Mouse (Mus musculus): ENCODE measurements around the gene Phkg1. TPM values are rescaled to one million over a fixed set of nuclear protein-coding genes. Genes with fewer than 3 reads are reported as not detected.
"Not testable (repeated sequence)": the region's sequence is repeated elsewhere in the genome, so short reads cannot be mapped to it uniquely, and the experiment has no call there.

Gene Phkg1
- polyA plus RNA-seq, 1 experiment from 2014 or later, result 0.92 TPM

DNA sequence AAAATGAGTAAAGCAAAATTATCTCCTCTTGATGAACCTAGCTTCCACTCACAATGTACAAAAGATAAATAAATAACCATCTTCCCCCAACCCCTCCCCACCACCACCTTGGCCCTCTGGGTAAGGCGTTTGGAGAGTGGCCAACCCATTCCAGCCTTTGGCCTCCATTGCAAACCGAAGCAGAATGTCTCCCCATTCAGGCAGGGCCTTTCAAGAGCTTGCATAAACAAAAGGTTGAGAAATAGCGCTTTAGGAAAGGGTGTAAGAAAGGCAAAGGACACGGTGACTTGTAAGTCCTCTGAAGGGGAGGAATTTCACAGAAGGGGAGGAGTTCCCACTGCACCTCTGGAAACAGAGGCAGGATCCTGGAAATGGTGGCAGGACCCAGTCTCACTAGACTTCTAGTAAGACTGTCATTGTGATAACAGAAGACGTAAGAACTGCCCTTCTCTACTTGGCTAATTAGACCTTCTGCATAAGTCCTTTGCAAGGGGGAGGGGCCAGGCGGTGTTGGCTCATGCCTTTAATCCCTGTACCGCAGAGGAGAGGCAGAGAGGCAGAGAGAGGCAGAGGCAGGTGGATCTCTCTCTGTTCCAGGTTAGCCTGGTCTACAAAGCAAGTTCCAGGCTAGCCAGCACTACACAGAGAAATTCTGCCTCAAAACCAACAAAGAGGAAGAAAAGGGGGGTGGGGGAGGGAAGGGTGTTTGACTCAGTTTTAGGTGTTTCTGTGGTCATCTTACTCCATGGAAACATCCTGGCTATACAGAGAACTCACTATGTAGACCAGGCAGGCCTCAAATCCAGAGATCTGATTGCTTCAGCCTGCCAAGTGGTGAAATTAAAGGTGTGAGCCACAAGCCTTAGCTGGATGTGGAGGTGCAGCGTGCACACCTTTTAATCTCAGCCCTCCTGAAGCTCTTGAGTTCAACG lies 31.8 kb upstream of the Phkg1 start:
- Histone ChIP-seq H3K27me3 (ENCODE audit: control insufficient read depth, insufficient read depth, low read length) (no peaks in the 10 kb centered on the region), H3K4me2 (ENCODE audit: low read depth, low read length) (no peak overlapping the region), H3K9ac (replicated peaks; ENCODE audit: low read depth, low read length) (no peak overlapping the region), H3K9me3 (ENCODE audit: control insufficient read depth, low read length) (no peaks in the 10 kb centered on the region), H3K27ac (ENCODE audit: low read depth, low read length) (no peak overlapping the region), H3K4me3 (ENCODE audit: low read depth, low read length) (no peak overlapping the region), H3K36me3 (ENCODE audit: control insufficient read depth, insufficient read depth, low read length) (no peaks in the 10 kb centered on the region), H3K4me1 (ENCODE audit: control insufficient read depth, insufficient read depth, low read length) (no peaks in the 10 kb centered on the region)
- WGBS, result 46% methylated on average over 9 of the region's 9 CpGs
- no peak for ATAC-seq (ENCODE audit: low read depth)

DNA sequence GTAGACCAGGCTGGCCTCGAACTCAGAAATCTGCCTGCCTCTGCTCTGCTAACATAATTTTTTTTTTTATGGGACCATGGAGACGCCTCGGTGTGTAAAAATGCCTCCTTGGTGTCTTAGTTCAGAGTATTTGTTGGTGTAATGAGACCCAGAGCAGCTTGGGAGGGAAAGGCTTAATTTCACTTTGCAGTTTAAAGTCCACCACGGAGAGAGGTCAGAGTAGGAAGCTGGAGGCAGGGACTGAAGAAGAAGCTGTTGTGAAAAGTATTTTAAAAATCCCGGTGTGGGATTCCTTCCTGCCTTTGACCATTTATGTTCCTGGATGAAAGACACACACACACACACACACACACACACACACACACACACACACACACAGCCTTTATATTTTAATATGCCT lies 27.6 kb upstream of the Phkg1 start:
- H3K4me3 ChIP-seq (ENCODE audit: low read depth, low read length), result no peak overlapping the region
- 79% methylated on average over 5 of the region's 5 CpGs for WGBS
- no peaks in the 10 kb centered on the region for H3K9me3 ChIP-seq (ENCODE audit: control insufficient read depth, low read length)
- no peak overlapping the region for H3K9ac ChIP-seq (replicated peaks; ENCODE audit: low read depth, low read length)
- ATAC-seq (ENCODE audit: low read depth), result no peak
- no peak overlapping the region for H3K27ac ChIP-seq (ENCODE audit: low read depth, low read length)
- H3K36me3 ChIP-seq (ENCODE audit: control insufficient read depth, insufficient read depth, low read length), result no peaks in the 10 kb centered on the region
- H3K4me2 ChIP-seq (ENCODE audit: low read depth, low read length), result no peak overlapping the region
- no peaks in the 10 kb centered on the region for H3K27me3 ChIP-seq (ENCODE audit: control insufficient read depth, insufficient read depth, low read length)
- no peaks in the 10 kb centered on the region for H3K4me1 ChIP-seq (ENCODE audit: control insufficient read depth, insufficient read depth, low read length)

DNA sequence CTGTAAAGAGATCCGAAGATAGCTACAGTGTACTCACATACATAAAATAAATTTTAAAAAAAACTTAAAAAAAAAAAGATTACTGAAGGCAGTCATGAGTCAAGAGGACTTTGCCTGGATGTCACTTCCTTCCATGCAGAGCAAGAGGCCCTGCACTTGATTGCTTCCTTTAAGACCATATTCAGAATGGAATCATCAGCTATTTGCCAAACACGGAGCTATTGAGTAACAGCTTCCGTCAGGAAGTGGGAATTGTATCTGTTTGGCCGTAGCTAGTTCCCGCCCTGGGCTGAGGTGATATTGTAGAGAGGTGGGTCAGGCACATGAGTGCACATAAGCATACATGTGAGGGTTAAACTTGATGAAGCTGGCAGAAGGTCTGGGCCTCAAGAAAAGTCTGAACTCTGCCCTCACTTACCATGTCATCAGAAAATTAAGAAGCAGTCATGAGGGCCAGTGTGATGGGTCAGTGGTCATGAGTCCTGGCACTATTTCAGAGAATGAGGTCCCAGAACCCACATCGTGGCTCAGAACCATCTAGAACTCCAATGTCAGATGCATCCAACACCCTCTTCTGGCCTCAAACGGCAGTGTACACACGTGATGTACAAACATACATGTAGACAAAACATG lies 26.6 kb upstream of the Phkg1 start:
- Histone ChIP-seq H3K4me2 (ENCODE audit: low read depth, low read length) (no peak overlapping the region), H3K27ac (ENCODE audit: low read depth, low read length) (no peak overlapping the region), H3K9me3 (ENCODE audit: control insufficient read depth, low read length) (no peaks in the 10 kb centered on the region), H3K27me3 (ENCODE audit: control insufficient read depth, insufficient read depth, low read length) (no peaks in the 10 kb centered on the region), H3K4me1 (ENCODE audit: control insufficient read depth, insufficient read depth, low read length) (no peaks in the 10 kb centered on the region), H3K4me3 (ENCODE audit: low read depth, low read length) (no peak overlapping the region), H3K36me3 (ENCODE audit: control insufficient read depth, insufficient read depth, low read length) (no peaks in the 10 kb centered on the region), H3K9ac (replicated peaks; ENCODE audit: low read depth, low read length) (no peak overlapping the region)
- 89% methylated on average over 8 of the region's 8 CpGs for WGBS
- no peak for ATAC-seq (ENCODE audit: low read depth)

DNA sequence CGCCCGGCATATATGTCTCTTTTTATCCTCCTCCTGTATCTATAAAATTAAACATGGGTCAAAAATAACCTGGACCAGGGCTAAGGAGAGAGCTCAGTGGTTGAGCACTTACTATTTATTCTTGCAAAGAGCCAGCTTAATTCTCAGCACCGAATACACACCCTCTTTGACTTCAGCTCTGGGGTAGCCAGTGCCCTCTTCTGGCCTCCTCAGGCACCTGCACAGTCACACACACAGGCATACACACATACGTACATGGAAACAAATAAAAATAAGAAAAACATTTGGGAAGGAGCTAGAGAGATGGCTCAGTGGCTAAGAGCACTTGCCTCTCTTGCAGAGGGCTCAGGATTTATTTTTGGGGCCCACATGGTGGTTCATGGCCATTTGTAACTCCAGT lies 23.6 kb upstream of the Phkg1 start:
- H3K9me3 ChIP-seq (ENCODE audit: control insufficient read depth, low read length), result no peaks in the 10 kb centered on the region
- ATAC-seq (ENCODE audit: low read depth), result no peak
- H3K4me1 ChIP-seq (ENCODE audit: control insufficient read depth, insufficient read depth, low read length), result no peaks in the 10 kb centered on the region
- no peaks in the 10 kb centered on the region for H3K36me3 ChIP-seq (ENCODE audit: control insufficient read depth, insufficient read depth, low read length)
- 97% methylated on average over 4 of the region's 4 CpGs for WGBS
- no peaks in the 10 kb centered on the region for H3K27me3 ChIP-seq (ENCODE audit: control insufficient read depth, insufficient read depth, low read length)
- no peak overlapping the region for H3K9ac ChIP-seq (replicated peaks; ENCODE audit: low read depth, low read length)
- H3K27ac ChIP-seq (ENCODE audit: low read depth, low read length), result no peak overlapping the region
- H3K4me2 ChIP-seq (ENCODE audit: low read depth, low read length), result no peak overlapping the region
- no peak overlapping the region for H3K4me3 ChIP-seq (ENCODE audit: low read depth, low read length)

DNA sequence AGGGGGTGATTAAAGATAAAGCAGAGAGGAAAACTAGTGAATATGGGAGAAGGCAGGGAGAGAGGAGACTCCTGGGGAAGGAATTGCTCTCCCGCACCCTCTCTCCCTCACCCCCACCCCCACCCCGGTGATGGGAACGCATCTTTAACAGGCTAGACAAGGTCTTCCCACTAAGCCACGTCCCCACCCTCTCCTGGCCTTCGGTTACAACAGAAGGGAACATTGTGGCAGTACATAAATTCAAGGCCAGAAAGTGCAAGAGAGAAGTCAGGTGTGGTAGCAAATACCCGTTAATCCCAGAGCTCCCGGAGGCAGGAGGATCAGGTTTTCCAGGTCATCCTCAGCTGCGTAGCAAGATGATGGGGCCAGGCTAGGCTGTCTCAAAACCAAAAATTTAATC lies 21.0 kb upstream of the Phkg1 start:
- WGBS, result 76% methylated on average over 8 of the region's 8 CpGs
- H3K9ac ChIP-seq (replicated peaks; ENCODE audit: low read depth, low read length), result no peak overlapping the region
- no peaks in the 10 kb centered on the region for H3K4me1 ChIP-seq (ENCODE audit: control insufficient read depth, insufficient read depth, low read length)
- no peak for ATAC-seq (ENCODE audit: low read depth)
- no peaks in the 10 kb centered on the region for H3K36me3 ChIP-seq (ENCODE audit: control insufficient read depth, insufficient read depth, low read length)
- H3K27ac ChIP-seq (ENCODE audit: low read depth, low read length), result no peak overlapping the region
- no peaks in the 10 kb centered on the region for H3K27me3 ChIP-seq (ENCODE audit: control insufficient read depth, insufficient read depth, low read length)
- no peak overlapping the region for H3K4me3 ChIP-seq (ENCODE audit: low read depth, low read length)
- H3K4me2 ChIP-seq (ENCODE audit: low read depth, low read length), result no peak overlapping the region
- no peaks in the 10 kb centered on the region for H3K9me3 ChIP-seq (ENCODE audit: control insufficient read depth, low read length)

DNA sequence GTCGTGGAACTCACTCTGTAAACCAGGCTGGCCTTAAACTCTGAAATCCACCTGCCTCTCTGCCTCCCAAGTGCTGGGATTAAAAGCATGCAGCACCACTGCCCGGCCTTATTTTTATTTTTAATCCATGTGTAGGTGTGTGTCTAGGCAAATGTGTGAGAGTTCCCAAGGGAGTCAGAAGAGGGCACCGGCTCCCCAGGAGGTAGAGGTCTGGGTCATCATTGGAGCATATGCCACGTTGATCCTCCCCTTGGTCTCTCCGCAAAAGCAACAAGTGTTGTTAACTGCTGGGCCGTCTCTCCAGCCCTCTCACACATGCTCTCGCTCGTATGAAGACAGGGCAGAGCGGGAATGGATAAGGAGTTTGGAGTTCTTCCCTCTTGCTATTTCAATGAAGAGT lies 20.4 kb upstream of the Phkg1 start:
- Histone ChIP-seq H3K4me1 (ENCODE audit: control insufficient read depth, insufficient read depth, low read length) (no peaks in the 10 kb centered on the region), H3K4me3 (ENCODE audit: low read depth, low read length) (no peak overlapping the region), H3K9ac (replicated peaks; ENCODE audit: low read depth, low read length) (no peak overlapping the region), H3K27me3 (ENCODE audit: control insufficient read depth, insufficient read depth, low read length) (no peaks in the 10 kb centered on the region), H3K9me3 (ENCODE audit: control insufficient read depth, low read length) (no peaks in the 10 kb centered on the region), H3K4me2 (ENCODE audit: low read depth, low read length) (no peak overlapping the region), H3K27ac (ENCODE audit: low read depth, low read length) (no peak overlapping the region), H3K36me3 (ENCODE audit: control insufficient read depth, insufficient read depth, low read length) (no peaks in the 10 kb centered on the region)
- 83% methylated on average over 9 of the region's 9 CpGs for WGBS
- no peak for ATAC-seq (ENCODE audit: low read depth)

DNA sequence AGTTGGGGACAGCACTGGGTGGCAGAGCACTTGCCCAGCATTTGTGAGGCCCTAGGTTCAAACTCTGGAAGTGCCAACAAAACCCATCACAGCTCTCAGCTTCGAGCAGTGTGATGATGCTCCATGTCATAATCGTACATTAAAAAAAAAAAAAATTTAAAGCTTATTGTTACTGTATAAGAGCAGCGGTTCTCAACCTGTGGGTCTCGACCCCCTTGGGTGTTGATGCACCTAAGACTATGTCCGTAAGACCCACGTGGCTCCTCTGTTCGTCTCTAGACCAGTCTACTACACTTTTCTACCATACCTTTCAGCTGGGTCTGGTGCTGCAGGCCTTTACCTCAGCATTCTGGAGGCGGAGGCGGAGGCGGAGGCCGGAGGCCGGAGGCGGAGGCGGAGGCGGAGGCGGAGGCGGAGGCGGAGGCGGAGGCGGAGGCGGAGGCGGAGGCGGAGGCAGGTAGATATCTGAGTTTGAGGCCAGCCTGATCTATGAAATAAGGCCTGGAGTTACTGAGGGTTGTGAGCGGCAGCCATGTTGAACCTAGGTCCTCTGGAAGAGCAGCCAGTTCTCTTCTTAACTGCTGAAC lies 19.8 kb upstream of the Phkg1 start:
- H3K27me3 ChIP-seq (ENCODE audit: control insufficient read depth, insufficient read depth, low read length), result no peaks in the 10 kb centered on the region
- 89% methylated on average over 24 of the region's 24 CpGs for WGBS
- H3K9ac ChIP-seq (replicated peaks; ENCODE audit: low read depth, low read length), result no peak overlapping the region
- no peaks in the 10 kb centered on the region for H3K9me3 ChIP-seq (ENCODE audit: control insufficient read depth, low read length)
- H3K4me1 ChIP-seq (ENCODE audit: control insufficient read depth, insufficient read depth, low read length), result no peaks in the 10 kb centered on the region
- no peaks in the 10 kb centered on the region for H3K36me3 ChIP-seq (ENCODE audit: control insufficient read depth, insufficient read depth, low read length)
- H3K4me2 ChIP-seq (ENCODE audit: low read depth, low read length), result no peak overlapping the region
- no peak overlapping the region for H3K27ac ChIP-seq (ENCODE audit: low read depth, low read length)
- no peak overlapping the region for H3K4me3 ChIP-seq (ENCODE audit: low read depth, low read length)
- ATAC-seq (ENCODE audit: low read depth), result no peak

DNA sequence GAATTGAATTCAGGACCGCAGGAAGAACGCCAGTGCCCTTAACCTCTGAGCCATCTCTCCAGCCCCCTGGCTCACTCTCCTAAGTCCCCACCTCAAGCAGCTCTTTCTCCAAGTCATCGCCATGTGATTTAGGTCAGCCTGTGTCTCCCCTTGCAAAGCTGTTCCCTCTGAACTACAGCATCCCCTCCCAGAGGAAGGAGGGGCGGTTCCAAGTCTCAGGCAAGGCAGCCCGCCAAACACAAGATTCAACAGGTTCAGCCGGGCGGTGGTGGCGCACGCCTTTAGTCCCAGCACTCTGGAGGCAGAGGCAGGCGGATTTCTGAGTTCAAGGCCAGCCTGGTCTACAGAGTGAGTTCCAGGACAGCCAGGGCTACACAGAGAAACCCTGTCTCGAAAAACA lies 17.1 kb upstream of the Phkg1 start:
- H3K4me3 ChIP-seq (ENCODE audit: low read depth, low read length); ATAC-seq (ENCODE audit: low read depth); H3K27ac ChIP-seq (ENCODE audit: low read depth, low read length); H3K4me2 ChIP-seq (ENCODE audit: low read depth, low read length); H3K9ac ChIP-seq (replicated peaks; ENCODE audit: low read depth, low read length); H3K36me3 ChIP-seq (ENCODE audit: control insufficient read depth, insufficient read depth, low read length); H3K9me3 ChIP-seq (ENCODE audit: control insufficient read depth, low read length); H3K4me1 ChIP-seq (ENCODE audit: control insufficient read depth, insufficient read depth, low read length); H3K27me3 ChIP-seq (ENCODE audit: control insufficient read depth, insufficient read depth, low read length): not testable (repeated sequence)
- 92% methylated on average over 11 of the region's 11 CpGs for WGBS

DNA sequence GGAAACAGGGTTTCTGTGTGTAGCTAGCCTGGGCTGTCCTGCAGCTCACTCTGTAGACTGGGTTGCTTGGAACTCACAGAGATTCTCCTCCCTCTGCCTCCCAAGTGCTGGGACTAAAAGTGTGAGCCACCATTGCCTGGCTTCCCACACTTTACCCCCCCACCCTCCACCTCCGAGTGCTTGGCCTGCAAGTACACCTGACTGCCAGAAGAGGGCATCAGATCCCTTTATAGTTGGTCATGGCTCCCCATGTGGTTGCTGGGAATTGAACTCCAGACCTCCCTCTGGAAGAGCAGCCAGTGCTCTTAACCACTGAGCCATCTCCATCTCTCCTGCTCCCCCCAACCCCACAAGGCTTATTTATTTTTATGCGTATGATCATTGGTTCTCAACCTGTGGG lies 15.7 kb upstream of the Phkg1 start:
- no peak overlapping the region for H3K4me3 ChIP-seq (ENCODE audit: low read depth, low read length)
- H3K9ac ChIP-seq (replicated peaks; ENCODE audit: low read depth, low read length), result no peak overlapping the region
- H3K9me3 ChIP-seq (ENCODE audit: control insufficient read depth, low read length), result no peaks in the 10 kb centered on the region
- H3K27ac ChIP-seq (ENCODE audit: low read depth, low read length), result no peak overlapping the region
- no peak overlapping the region for H3K4me2 ChIP-seq (ENCODE audit: low read depth, low read length)
- 25% methylated on average over 2 of the region's 2 CpGs for WGBS
- H3K27me3 ChIP-seq (ENCODE audit: control insufficient read depth, insufficient read depth, low read length), result no peaks in the 10 kb centered on the region
- no peak for ATAC-seq (ENCODE audit: low read depth)
- no peaks in the 10 kb centered on the region for H3K36me3 ChIP-seq (ENCODE audit: control insufficient read depth, insufficient read depth, low read length)
- no peaks in the 10 kb centered on the region for H3K4me1 ChIP-seq (ENCODE audit: control insufficient read depth, insufficient read depth, low read length)

Measured in neural tube, embryonic 14.5 days (tissue).